Mouse (Mus musculus) megakaryocyte, embryonic 14.5 days (primary cell): ENCODE measurements around the gene Ndufs2. TPM values are rescaled to one million over a fixed set of nuclear protein-coding genes. Genes with fewer than 3 reads are reported as not detected.
A peak's percentile ranks its signal among the peaks of the same experiment; 100 is the strongest.

Source experiments
- H3K27me3 ChIP-seq: replicated peaks from 2 replicates; pipeline ENCODE3; 2012; ENCODE audit warnings: inconsistent platforms
- H3K36me3 ChIP-seq: replicated peaks from 2 replicates; pipeline ENCODE3; 2012; ENCODE audit warnings: low read length, inconsistent platforms, mixed read lengths
- H3K4me1 ChIP-seq: 2 replicates; pipeline ENCODE4 v1.6.1; 2012; ENCODE audit warnings: inconsistent platforms
- H3K4me3 ChIP-seq: replicated peaks from 2 replicates; pipeline ENCODE3; 2012; ENCODE audit warnings: moderate library complexity, mild to moderate bottlenecking, inconsistent platforms
- H3K9me3 ChIP-seq: 2 replicates; pipeline ENCODE4 v1.6.1; 2012; ENCODE audit warnings: inconsistent platforms
- FLI1 ChIP-seq: IDR thresholded peaks from 2 replicates; pipeline ENCODE4 v1.6.1; 2012; ENCODE audit warnings: low read length, inconsistent platforms, mixed read lengths
- GATA1 ChIP-seq: IDR thresholded peaks from 3 replicates; pipeline ENCODE4 v1.6.1; 2012; ENCODE audit warnings: mixed read lengths, low read length, inconsistent platforms, borderline replicate concordance
- polyA plus RNA-seq: library from polyadenylated mRNA; stranded (reverse); fragments of >175 nt; gene quantifications from 2 replicates; pipeline ENCODE4 v1.2.3, GENCODE M21; 2012; ENCODE audit warnings: low replicate concordance; ENCODE audit not compliant: insufficient read depth

Ndufs2 gene
- polyA plus RNA-seq, 1 experiment, result 49.7 TPM

- H3K9me3 ChIP-seq, result no peaks in the 10 kb centered on the region
- TF ChIP-seq GATA1, result no peak
- TF ChIP-seq FLI1, result no peak
- peak overlapping the region; percentile 93 for H3K4me3 ChIP-seq
Observed at GRCm38 (mm10) chr1:171221281-171222193, 29.7 kb downstream of the Ndufs2 start.

GRCm38 (mm10) chr1:171220871-171221270 lies 30.3 kb downstream of the Ndufs2 start:
- Histone ChIP-seq H3K9me3 (no peaks in the 10 kb centered on the region), H3K36me3 (peaks cover 47% of the 10 kb centered on the region), H3K4me1 (peaks cover 36% of the 10 kb centered on the region), H3K4me3 (peak overlapping the region; percentile 93), H3K27me3 (peaks cover 2% of the 10 kb centered on the region)
- no peak for TF ChIP-seq GATA1
- no peak for TF ChIP-seq FLI1

More at GRCm38 (mm10) chr1:171221281-171222193, 29.7 kb downstream of the Ndufs2 start:
- Histone ChIP-seq H3K27me3 (no peaks in the 10 kb centered on the region), H3K36me3 (peaks cover 52% of the 10 kb centered on the region), H3K4me1 (peaks cover 33% of the 10 kb centered on the region)

GRCm38 (mm10) chr1:171216241-171216955 lies 34.8 kb downstream of the Ndufs2 start:
- no peaks in the 10 kb centered on the region for H3K9me3 ChIP-seq
- H3K4me1 ChIP-seq, result peaks cover 37% of the 10 kb centered on the region
- H3K27me3 ChIP-seq, result peaks cover 14% of the 10 kb centered on the region
- no peak for TF ChIP-seq FLI1
- no peak for TF ChIP-seq GATA1
- H3K4me3 ChIP-seq, result no peak overlapping the region
- peaks cover 37% of the 10 kb centered on the region for H3K36me3 ChIP-seq

GRCm38 (mm10) chr1:171213801-171214496 lies 37.2 kb downstream of the Ndufs2 start, which contains the start of gene Nr1i3:
TSS of gene Nr1i3 (plus strand) at chr1:171213970.
- peaks cover 18% of the 10 kb centered on the region for H3K36me3 ChIP-seq
- no peaks in the 10 kb centered on the region for H3K9me3 ChIP-seq
- H3K27me3 ChIP-seq, result peaks cover 14% of the 10 kb centered on the region
- peaks cover 48% of the 10 kb centered on the region for H3K4me1 ChIP-seq
- no peak within 1 kb of the TSS for H3K4me3 ChIP-seq
- TF ChIP-seq GATA1 (no peak), FLI1 (no peak)

GRCm38 (mm10) chr1:171212854-171213253 lies 38.3 kb downstream of the Ndufs2 start:
- H3K9me3 ChIP-seq, result peaks cover 7% of the 10 kb centered on the region
- no peak for TF ChIP-seq GATA1
- TF ChIP-seq FLI1, result no peak
- H3K4me3 ChIP-seq, result no peak overlapping the region
- H3K4me1 ChIP-seq, result peaks cover 56% of the 10 kb centered on the region
- peaks cover 10% of the 10 kb centered on the region for H3K36me3 ChIP-seq
- H3K27me3 ChIP-seq, result peaks cover 16% of the 10 kb centered on the region

GRCm38 (mm10) chr1:171209409-171209808 lies 41.8 kb downstream of the Ndufs2 start:
- Histone ChIP-seq H3K9me3 (peaks cover 7% of the 10 kb centered on the region), H3K27me3 (peaks cover 8% of the 10 kb centered on the region), H3K4me3 (peak overlapping the region; percentile 42), H3K36me3 (peaks cover 3% of the 10 kb centered on the region), H3K4me1 (peaks cover 62% of the 10 kb centered on the region)
- TF ChIP-seq FLI1, result no peak
- TF ChIP-seq GATA1, result no peak

GRCm38 (mm10) chr1:171205704-171206493 lies 45.3 kb downstream of the Ndufs2 start:
- TF ChIP-seq FLI1, result no peak
- no peak for TF ChIP-seq GATA1
- peak overlapping the region; percentile 43 for H3K4me3 ChIP-seq
- peaks cover 52% of the 10 kb centered on the region for H3K4me1 ChIP-seq
- peaks cover 7% of the 10 kb centered on the region for H3K9me3 ChIP-seq
- peaks cover 3% of the 10 kb centered on the region for H3K27me3 ChIP-seq
- peaks cover 3% of the 10 kb centered on the region for H3K36me3 ChIP-seq

GRCm38 (mm10) chr1:171204249-171204644 lies 46.9 kb downstream of the Ndufs2 start:
- TF ChIP-seq FLI1 (no peak), GATA1 (no peak)
- Histone ChIP-seq H3K27me3 (peaks cover 7% of the 10 kb centered on the region), H3K9me3 (peaks cover 7% of the 10 kb centered on the region), H3K4me1 (peaks cover 36% of the 10 kb centered on the region), H3K4me3 (no peak overlapping the region), H3K36me3 (peaks cover 3% of the 10 kb centered on the region)
